Mouse (Mus musculus) kidney, postnatal 25 days (tissue): ENCODE measurements around the gene Adrm1.

ENCODE experiments used
- DNase-seq, 2 experiments: peaks; one replicate each; pipeline ENCODE4 v3.0.0; 2021; ENCODE audit warnings: mixed read lengths in 2 of 2

The Adrm1 gene

DNA sequence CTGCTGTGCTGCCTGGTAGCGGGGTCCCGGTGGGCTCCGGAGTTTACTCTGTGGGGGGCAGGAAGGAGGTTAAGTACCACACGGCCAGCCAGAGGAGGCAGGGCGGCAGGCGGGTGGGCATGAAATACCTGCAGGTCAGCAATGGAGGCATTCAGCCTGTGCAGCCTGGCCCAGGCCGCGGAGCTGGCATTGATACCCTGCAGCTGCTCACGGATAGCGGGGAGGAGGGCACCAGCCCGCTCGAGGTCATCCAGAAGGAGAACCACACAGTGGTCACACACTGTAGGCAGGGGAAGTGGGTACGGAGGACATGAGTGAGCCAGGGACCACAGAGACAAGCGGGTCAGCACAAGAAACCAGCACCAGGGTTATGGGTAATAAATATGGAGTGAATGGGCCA is 14.4 kb downstream of the Adrm1 start:
- no peak for DNase-seq

DNA sequence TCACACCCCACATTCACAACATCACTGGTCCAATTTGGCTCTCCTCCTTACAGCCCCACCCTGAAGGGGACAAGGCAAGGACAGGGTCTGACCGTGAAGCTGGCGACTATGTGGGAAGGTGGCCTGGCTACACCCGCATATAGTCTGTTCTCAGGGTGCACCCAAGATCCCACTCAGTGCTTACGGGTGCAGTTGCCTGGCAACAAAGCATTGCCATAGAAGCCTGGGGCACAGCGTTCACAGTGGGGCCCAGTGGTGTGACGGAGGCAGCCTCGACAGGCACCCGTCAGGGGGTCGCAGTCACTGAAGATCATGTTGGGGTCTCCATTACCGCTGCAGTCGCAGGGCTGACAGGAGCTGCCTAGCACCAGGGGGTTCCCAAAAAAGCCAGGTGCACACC is 16.1 kb downstream of the Adrm1 start:
- DNase-seq = no peak

DNA sequence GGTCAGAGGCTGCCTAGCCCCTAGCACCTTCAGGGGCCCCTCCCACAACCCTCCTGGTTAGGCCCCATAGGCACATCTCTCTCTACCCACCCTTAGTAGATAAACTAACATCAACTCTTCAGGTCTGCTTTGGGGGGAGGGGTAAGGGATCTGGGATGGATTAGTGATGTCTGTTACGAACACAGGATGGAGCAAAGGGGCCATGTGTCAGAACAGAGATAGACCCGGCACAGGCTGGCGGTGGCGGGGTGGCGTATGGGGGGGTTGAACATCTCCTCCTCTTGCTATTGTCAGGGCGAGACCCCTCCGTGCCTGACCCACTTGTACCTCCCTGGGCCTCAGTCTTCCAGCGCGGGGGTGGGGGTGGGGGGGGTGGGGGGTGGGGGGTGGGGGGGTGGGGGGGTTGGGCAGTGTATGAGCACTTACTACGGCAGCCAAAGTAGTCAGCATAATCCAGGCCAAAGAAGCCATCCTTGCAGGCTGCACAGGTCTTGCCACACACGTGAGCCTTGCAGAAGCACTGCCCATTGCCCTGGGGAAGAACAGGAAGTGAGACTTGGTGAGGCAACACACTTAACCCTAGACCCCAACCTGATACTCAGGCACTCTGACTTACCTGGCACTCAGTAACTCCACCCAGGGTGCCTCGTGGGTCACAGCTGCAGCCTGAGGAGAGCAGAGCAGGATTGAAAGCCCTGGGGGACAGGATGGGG is 25.5 kb downstream of the Adrm1 start:
- DNase-seq = no peak

DNA sequence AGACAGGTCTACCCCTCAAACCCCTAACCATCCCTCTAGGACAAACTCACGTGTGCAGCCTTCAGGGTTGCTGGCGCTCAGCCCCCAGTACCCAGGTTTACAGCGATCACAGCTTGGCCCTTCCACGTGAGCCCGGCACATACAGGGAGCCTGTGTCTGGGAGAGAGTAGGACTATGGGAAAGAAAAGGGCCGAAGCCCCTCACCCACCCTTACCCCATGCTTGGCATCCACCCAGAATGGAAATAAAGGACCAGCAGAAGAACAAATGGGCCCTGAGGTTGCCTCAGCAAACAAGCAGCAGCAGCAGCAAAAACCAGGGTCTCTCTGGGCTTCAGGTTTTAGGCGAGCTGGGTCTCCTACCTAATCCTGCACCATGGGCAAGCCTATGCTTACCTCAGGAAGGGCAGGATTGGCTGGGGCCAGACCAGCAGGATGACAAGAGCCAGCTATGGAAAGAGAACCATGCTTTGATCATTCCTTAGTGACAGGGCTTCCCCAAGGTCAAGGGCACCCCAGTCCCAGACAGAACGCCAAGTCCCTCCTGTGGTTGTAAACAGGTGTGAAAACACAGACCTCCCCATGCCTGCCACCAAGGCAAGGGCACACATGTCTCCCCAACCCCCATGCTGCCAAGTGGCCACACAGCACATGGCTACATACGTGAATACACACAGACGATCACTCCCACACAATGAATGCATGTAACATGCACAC is 26.2 kb downstream of the Adrm1 start:
- DNase-seq = no peak

DNA sequence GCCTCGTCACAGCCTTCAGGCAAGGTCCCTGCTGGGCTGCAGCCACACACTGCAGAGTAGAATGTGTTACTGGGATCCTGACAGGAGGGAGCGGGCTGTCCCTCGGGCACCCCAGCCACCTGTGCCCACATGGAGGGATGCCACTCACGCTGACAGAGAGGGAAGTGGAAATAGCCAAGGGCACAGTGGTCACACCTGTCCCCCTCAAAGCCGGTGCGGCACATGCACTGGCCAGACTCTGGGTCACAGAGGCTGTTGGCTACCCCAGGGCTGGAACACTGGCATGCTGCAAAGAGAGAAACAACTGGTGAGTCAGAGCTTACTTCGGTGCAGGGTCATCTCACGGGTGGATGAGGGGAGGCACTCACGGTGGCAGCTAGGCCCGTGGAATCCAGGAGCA is 27.5 kb downstream of the Adrm1 start:
- no peak for DNase-seq

DNA sequence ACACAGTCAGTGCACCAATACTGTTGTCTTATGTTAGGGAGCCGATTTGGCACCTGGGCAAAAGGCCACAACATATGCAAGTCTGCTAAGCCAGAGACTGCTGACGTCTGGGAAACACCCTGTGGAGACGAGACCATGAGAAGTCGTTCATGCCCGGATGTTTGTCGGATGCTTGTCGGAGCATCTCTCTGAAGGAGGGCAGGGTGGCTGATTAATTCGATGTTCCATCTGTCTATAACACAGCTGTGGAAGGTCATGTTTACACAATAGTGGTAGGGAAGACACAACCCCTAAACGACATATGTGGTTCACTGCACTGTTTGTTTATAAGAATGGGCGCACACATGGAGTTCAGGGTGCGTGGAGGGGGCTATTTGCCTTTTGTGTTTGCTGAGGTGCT is 29.4 kb downstream of the Adrm1 start:
- no peak for DNase-seq

DNA sequence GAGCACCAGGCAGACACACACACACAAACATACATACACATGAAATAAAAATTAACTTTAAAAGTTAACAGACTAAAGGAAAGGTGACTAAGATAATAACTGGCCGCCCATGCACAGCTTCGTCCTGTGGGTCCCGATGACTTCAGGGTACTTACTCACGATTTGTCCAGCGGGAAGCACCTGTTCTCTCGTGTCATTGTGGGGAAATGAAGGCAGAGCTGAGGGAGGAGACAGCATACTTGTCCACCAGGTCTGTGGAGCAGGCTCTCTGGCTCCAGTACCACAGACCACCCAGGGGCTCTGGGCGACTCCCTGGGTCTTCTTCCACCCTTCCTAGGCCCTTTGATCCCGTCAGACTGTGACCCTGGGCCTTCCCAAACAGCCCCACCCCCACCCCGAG is 30.0 kb downstream of the Adrm1 start:
- no peak for DNase-seq

DNA sequence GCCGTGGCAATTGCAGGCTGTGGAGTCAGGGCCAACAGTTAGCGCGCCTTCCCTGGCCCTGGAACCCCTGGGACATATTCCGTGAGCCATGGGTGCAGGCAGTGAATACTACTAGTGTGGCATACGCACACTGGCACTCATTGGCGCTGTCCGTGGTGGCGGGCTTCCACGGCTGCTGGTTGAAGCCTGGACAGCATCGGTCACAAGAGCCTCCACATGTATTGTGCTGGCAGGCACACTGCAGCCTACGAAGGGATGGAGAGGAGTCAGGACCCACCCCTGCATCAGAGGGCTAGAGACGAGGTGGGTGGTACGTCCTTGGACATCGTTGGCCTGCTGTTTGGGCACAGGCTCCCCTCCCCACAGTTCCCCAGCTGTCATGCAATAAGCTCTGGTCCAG is 31.0 kb downstream of the Adrm1 start:
- no peak for DNase-seq

DNA sequence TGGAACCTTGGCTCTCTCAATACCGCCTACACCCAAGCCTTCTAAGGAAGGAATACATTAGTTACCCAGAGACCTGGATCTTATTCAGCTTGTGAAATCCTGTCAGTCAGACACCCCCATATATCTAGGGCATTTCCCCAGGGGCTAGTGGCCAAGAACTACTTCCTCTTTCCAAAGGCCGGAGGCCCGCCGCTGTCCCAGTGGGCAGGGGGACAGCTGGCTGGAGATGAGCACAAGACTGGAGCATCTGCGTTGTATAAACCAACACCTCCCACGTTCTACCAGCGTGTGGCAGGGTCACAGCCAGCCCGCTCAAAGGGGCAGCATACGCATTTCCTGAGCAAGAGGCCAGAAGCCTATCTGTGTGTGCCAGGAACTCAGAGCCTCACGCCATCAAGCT is 31.5 kb downstream of the Adrm1 start:
- DNase-seq = no peak

DNA sequence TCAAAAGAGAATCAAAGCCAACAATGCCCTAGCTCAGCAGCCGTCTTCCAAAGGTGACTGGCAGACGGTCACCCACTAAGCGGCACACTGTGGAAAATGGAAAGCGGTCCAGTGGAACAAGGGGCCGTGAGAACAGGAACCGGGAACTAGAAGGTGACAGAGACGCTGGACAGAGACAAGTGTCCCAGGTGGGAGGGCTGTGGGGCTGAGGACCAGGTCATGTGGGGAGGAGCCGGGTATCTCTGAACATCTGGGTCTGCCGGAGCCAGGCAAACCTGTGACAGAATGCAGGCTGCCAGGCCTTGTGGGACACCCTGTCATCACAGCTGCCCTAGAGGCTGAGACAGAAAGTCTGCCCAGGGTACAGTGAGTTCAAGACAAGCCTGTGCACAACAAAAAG is 33.2 kb downstream of the Adrm1 start:
- DNase-seq = no peak

DNA sequence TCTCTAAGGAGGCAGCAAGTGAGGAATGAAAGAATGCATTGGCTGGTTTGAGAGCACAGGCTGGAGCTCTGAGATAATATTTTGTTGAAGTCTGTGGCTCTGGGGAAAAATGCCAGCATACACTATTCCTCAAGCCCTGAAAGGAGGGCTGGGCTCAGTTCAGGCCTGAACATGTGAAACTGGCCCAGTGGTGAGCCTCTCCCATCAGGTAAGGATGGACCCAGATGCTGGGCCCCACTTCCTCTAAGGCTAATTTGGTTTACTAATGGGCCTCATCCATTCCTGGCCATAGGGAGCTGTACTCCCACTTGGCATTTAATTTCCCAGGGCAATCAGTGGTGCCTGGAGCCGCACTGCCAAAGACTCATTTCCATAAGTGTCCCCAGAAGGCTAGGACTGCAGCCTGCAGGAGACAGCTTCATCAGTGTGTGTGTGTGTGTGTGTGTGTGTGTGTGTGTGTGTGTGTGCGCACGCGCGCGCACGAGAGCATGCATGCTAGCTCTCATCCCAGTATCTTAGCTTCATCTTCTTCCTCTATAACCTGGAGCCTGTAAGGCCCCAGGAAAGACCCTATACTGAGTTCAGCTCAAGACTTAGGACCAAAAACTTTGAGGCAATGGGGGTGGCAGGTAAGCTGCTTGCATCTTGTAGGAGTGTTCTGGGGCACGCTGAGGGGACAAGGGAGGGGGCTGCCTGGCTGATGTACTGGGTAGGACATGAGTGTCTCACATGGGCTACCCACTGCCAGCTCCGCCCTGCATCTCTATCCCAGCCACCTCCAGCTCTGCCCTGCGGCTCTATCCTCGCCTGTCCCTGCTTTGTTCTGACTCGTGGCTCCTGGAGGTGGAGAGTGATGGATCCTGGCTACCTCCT is 34.0 kb downstream of the Adrm1 start:
- DNase-seq = no peak

DNA sequence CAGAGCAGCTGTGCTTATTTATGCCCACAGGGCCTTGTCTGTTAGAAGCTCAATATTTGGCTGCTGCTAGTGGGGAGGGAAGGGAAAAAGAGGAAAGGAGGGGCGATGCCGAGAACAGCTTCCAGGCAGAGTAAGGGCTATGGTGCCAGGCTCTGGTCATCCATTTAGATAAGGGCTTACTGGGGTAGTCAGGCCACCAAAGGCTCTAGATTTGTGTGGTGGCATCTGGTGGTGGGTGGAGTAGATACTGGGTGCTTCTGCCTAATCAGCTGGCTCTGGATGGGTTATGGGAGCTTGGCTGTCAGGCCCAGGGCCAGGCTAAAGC is 34.6 kb downstream of the Adrm1 start:
- no peak for DNase-seq

DNA sequence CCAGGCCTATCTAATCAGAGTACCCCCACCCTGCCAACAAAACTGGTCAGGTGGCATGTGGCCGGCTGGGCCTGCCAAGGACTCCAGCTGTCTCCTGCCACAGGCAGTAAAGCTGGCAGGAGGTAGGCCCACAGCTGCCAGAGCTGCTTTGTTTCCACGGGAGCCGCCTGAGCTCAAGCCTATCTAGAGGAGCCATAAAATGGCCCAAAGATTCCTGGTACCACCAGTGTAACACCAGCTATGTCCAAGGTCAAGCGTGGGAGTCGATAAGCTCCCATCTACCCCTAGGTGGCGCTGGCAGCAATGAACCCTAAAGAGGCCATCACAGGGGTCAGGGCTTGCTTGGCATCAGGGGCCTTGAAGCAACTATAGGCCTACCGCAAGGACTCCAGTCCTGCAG is 36.6 kb downstream of the Adrm1 start:
- peak; percentile 82 for DNase-seq

DNA sequence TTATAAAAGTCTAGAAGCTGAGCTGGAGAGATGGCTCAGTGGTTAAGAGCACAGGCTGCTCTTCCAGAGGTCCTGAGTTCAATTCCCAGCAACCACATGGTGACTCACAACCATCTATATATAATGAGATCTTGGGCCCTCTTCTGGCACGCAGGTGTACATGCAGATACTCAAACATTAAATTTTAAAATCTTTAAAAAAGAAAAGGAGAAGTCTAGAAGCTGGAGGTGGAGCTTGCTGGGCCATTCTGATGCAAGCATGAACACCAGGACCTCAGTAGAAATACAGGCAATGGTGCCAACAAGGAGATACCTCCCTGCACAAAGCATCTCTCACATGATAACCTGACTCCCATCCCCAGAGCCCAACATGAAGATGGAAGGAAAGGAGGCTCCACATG is 37.7 kb downstream of the Adrm1 start:
- no peak for DNase-seq

DNA sequence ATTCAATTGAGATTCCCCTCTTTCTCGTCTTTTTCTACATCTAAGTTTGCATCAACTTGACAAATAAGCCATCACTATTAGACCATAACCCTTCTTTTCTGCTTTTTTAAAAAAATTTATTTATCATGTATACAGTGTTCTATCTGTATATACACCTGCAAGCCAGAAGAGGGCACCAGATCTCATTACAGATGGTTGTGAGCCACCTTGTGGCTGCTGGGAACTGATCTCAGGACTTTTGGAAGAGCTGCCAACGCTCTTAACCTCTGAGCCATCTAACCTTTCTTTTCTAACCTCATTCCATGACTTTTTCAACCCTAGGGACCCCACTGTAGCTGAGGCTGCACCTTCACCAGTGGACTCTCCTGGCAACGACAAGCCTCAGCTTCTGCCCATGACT is 41.0 kb downstream of the Adrm1 start:
- no peak for DNase-seq

DNA sequence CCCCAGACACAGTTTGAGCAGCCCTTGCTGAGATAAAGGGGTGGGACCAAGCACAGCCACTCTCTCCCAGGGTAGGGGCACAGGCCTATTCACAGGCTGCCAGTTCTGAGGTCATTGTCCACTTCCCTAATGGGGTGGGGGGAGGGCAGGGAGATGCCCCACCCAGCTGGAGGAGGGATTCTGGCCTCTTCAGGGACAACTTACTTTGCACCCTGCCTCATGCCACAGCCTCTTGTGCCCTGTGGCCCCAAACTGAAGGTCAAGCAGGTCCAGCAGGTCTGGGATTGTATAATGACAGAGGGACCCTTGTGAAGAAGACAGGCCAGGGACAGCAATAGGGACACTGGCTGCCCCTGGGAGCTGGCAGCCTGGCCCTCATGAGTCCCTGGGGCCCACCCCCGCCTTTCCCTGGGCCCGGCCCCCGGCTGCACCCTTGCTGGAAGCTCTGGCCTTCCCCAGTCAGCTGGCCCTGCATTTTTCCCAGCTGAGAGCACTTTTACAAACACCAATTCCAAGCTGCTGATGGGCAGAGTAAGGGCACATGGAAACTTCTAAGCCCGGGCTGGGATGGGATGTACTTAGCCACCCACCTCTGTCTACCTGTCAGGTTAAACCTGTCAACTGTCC is 43.2 kb downstream of the Adrm1 start:
- DNase-seq = peak; percentile 62 to 89

DNA sequence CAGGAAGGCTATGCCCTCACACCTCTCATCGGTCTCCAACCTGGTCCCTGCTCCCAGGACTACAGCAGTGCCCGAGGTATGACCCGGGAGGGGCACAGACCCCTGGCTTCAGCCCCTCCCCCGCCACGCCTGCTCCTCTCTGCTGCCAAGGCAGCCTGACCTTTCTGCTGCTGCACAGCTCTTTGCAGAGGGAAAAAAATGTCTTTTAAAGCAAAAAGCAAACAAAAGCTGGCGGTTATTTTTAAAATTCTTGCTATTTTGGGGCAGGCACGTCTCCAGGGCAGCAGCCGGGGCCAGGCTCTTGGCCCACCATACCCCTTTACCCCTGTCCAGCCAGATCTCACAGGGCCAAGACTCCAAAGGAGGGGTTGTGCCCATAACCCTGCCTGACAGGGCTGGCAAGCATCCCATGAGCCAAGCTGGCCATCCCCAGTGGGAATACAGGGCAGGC is 43.8 kb downstream of the Adrm1 start:
- DNase-seq = peak; percentile 68 to 84

DNA sequence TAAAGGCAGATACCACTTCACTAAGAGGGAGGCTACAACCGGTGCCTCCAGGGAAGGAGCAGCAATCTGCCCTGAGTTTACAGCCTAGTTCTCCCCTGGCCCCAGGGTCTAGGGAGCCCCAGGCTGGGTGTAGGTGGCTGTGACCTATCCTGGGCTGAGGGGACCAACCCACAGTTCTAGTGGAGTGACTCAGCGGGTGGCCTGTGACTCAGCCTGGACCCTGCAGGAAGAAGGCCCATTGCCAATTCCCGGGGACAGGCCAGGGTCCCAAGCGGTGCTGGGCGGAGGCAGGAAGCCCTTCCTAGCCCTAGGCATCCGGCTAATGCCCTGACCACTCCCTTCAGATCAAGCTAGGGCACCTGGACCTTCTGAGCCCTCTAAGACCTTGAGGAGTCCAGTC is 44.7 kb downstream of the Adrm1 start:
- DNase-seq = peak; percentile 73 to 88

DNA sequence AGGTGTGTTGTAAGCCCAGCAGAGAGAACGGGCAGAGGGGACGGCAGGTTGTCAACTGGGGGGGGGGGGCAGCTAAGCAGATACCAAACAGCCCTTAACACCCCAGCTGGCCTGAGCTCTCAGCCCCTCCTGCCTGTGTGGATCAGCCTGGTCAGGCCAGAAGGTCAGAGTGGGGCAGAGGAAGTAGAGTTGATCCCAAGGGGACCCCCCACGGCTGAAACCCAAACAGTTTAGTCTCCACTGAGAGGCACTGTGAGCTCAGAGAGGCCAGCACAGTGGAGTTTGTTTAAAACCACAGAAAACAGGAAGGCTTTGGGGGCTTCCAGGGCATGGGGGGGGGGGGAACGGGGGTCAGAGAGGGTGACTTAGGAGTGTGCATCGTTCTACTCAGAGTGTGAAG is 45.6 kb downstream of the Adrm1 start:
- DNase-seq = no peak

DNA sequence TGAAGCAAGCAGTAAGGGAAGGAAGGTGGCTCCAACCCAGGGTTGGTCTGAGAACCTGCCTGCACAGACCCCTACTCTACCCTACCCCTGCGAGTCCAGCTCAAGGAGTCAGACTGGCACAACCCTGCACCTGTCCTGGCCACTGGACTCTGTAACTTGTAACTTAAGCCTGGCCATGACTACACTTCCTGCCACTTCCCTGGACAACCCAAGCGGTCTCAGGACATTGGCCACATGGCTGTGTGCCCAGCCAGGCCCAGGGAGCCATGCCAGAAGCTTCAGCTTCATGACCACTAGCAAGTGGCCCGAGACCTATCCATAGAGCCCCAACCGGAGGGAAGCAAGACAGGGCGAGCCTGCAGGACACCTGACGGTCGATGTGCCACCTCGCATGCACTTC is 46.3 kb downstream of the Adrm1 start:
- DNase-seq = peak; percentile 97 to 98

DNA sequence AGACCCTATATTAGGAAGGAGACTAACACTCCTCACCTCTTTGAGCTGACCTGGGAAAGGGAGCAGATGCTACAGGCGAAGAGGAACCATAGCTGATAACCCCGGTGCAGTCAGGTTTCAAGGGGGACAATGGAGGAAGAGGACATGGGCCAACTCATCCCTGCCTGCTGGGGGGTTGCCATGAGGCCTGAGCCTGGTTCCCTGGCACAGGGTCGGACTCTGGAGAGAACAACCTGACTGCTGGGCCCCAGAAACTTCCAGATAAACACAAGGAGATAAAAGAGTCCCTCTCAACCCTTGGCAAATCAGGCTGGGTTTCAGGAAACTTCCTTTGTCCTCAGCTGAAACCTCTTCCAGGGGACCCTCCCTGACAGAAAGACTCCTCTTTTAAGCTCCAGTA is 47.0 kb downstream of the Adrm1 start:
- DNase-seq = no peak

DNA sequence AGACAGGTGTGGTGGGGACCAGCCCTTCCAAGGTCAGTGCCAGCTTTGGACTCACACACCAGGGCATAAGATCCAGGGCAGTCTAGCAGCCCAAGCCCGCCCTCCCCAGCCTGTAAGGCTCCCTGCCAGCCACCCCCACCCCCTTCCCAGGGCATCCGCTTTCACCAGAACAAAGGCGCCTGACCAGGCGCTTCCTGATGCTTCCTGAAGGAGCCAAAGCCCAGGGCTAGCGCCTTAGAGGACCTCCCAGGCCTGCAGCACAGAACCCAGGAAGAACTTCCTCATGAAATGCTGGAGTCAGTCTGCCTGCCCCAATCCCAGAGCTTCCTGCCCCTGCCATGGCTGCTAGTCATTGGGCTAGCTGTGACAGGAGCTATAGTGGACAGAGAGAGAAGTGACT is 47.4 kb downstream of the Adrm1 start:
- DNase-seq = peak; percentile 77 to 90
